Mouse (Mus musculus) Patski (cell line): ENCODE measurements at regions not wholly inside any gene's neighbourhood (a gene's known extent, or its start where the extent isn't known, plus 50 kb on each side); places are given as distances from the start of the nearest gene placed in this dataset.

Experiments used
- ATAC-seq: fragments of 100-300 bp; one replicate; pipeline ENCODE4 v1.8.0; 2021
- CTCF ChIA-PET: fragments of 350-600 bp; sonication (Branson Sonifier 250); formaldehyde crosslinking; loops from one replicate; lab custom pipeline; 2022; ENCODE audit warnings: inconsistent platforms; lab: Charles Lee
- POLR2A ChIA-PET: fragments of 350-600 bp; sonication (Branson Sonifier 250); formaldehyde crosslinking; loops from one replicate; lab custom pipeline; 2022; ENCODE audit warnings: antibody characterized with exemption, inconsistent platforms; lab: Charles Lee
- DNase-seq: peaks from one replicate; pipeline ENCODE4 v3.0.0-alpha.2; 2011; ENCODE audit warnings: low read depth, low spot score
- H3K27me3 ChIP-seq: fragments of 371-371 bp; one replicate; pipeline ENCODE4 v1.5.1; 2021
- CTCF ChIP-seq: fragments of 100-300 bp; IDR thresholded peaks from one replicate; pipeline ENCODE4 v1.5.1; 2021
- in situ Hi-C: fragments of 300-500 bp; cut with MboI; formaldehyde crosslinking; loops from 3 replicates; pipeline ENCODE4 v1.11.1; 2018; ENCODE audit warnings: low pct_unique_long_range_greater_than_20kb, mixed read lengths

- peaks cover 13% of the 10 kb centered on the region for H3K27me3 ChIP-seq
- CTCF ChIA-PET: interaction anchor here (1.0 kb wide), 1 partner anchor 9 kb away, joined by 3 read pairs; no protein-coding TSS in a partner anchor
- TF ChIP-seq CTCF: no peak
- DNase-seq (no peak), ATAC-seq (no peak)
- in situ Hi-C loops: no loop called here
- POLR2A ChIA-PET: no interaction called here
Measured at GRCm38 (mm10) chr5:28919296-28920063, 276.3 kb upstream of the Rnf32 start.

- DNase-seq: no peak
- in situ Hi-C loops: no loop called here
- POLR2A ChIA-PET: no interaction called here
- TF ChIP-seq CTCF: no peak
- no peaks in the 10 kb centered on the region for H3K27me3 ChIP-seq
- CTCF ChIA-PET: no interaction called here
- ATAC-seq: no peak
Measured at GRCm38 (mm10) chr5:28904500-28904899, 291.3 kb upstream of the Rnf32 start.

- in situ Hi-C loops: no loop called here
- TF ChIP-seq CTCF: no peak
- POLR2A ChIA-PET: no interaction called here
- CTCF ChIA-PET: no interaction called here
- DNase-seq: no peak
- H3K27me3 ChIP-seq: no peaks in the 10 kb centered on the region
- ATAC-seq: no peak
Measured at GRCm38 (mm10) chr5:28903805-28904320, 291.9 kb upstream of the Rnf32 start.

GRCm38 (mm10) chr5:28892703-28893249 is 303.0 kb upstream of the Rnf32 start:
- TF ChIP-seq CTCF: no peak
- H3K27me3 ChIP-seq: peaks cover 23% of the 10 kb centered on the region
- POLR2A ChIA-PET: no interaction called here
- DNase-seq (no peak), ATAC-seq (no peak)
- in situ Hi-C loops: no loop called here
- CTCF ChIA-PET: interaction anchor here (1.0 kb wide), 1 partner anchor 10 kb away, joined by 3 read pairs; no protein-coding TSS in a partner anchor

- ATAC-seq: no peak
- ChIA-PET CTCF (interaction anchor here (1.0 kb wide), 1 partner anchor 9 kb away, joined by 3 read pairs; no protein-coding TSS in a partner anchor), POLR2A (no interaction called here)
- no peak for DNase-seq
- in situ Hi-C loops: no loop called here
- peaks cover 23% of the 10 kb centered on the region for H3K27me3 ChIP-seq
- TF ChIP-seq CTCF: no peak
Measured at GRCm38 (mm10) chr5:28891988-28892387, 303.8 kb upstream of the Rnf32 start.

GRCm38 (mm10) chr5:28884746-28885365 is 310.9 kb upstream of the Rnf32 start:
- peaks cover 19% of the 10 kb centered on the region for H3K27me3 ChIP-seq
- no peak for TF ChIP-seq CTCF
- no peak for DNase-seq
- no peak for ATAC-seq
- POLR2A ChIA-PET: no interaction called here
- in situ Hi-C loops: no loop called here
- CTCF ChIA-PET: no interaction called here

- ATAC-seq: no peak
- CTCF ChIA-PET: interaction anchor here (1.0 kb wide), 1 partner anchor 26 kb away, joined by 3 read pairs; no protein-coding TSS in a partner anchor
- peaks cover 42% of the 10 kb centered on the region for H3K27me3 ChIP-seq
- in situ Hi-C loops: no loop called here
- POLR2A ChIA-PET: no interaction called here
- no peak for TF ChIP-seq CTCF
- no peak for DNase-seq
Measured at GRCm38 (mm10) chr5:28876199-28876598, 319.6 kb upstream of the Rnf32 start.

GRCm38 (mm10) chr5:28873600-28874265 is 322.1 kb upstream of the Rnf32 start:
- ChIA-PET POLR2A (no interaction called here), CTCF (interaction anchor here (1.2 kb wide), 1 partner anchor 12 kb away, joined by 3 read pairs; no protein-coding TSS in a partner anchor)
- in situ Hi-C loops: no loop called here
- no peak for TF ChIP-seq CTCF
- no peak for DNase-seq
- no peak for ATAC-seq
- H3K27me3 ChIP-seq: peaks cover 42% of the 10 kb centered on the region

GRCm38 (mm10) chr5:28859604-28860371 is 336.0 kb upstream of the Rnf32 start:
- in situ Hi-C loops: no loop called here
- ATAC-seq (no peak), DNase-seq (no peak)
- TF ChIP-seq CTCF: no peak
- H3K27me3 ChIP-seq: peaks cover 2% of the 10 kb centered on the region
- POLR2A ChIA-PET: no interaction called here
- CTCF ChIA-PET: interaction anchor here (1.2 kb wide), 1 partner anchor 14 kb away, joined by 4 read pairs; no protein-coding TSS in a partner anchor
